Mouse (Mus musculus) hindbrain, postnatal 0 days (tissue): ENCODE measurements at regions not wholly inside any gene's neighbourhood (a gene's known extent, or its start where the extent isn't known, plus 50 kb on each side); places are given as distances from the start of the nearest gene placed in this dataset.

Source experiments
- ATAC-seq: fragments of 200-750 bp; cut with Nextera tagmentation; 2 replicates; pipeline ENCODE4 v1.8.0; 2017; ENCODE audit warnings: mild to moderate bottlenecking, moderate TSS enrichment, moderate library complexity
- DNase-seq: peaks from one replicate; pipeline ENCODE4 v3.0.0-alpha.2; 2015; ENCODE audit warnings: low spot score
- H3K27ac ChIP-seq: fragments of 300-500 bp; sonication (generic); 2 replicates; pipeline ENCODE4 v1.5.1; 2014; ENCODE audit warnings: mild to moderate bottlenecking
- H3K27me3 ChIP-seq: fragments of 300-500 bp; sonication (generic); 2 replicates; pipeline ENCODE4 v1.6.1; 2014; ENCODE audit warnings: low read length, mixed read lengths; ENCODE audit not compliant: insufficient read depth
- H3K36me3 ChIP-seq: fragments of 300-500 bp; sonication (generic); 2 replicates; pipeline ENCODE4 v1.6.1; 2014; ENCODE audit warnings: low read length, mixed read lengths; ENCODE audit not compliant: insufficient read depth
- H3K4me1 ChIP-seq: fragments of 300-500 bp; sonication (generic); 2 replicates; pipeline ENCODE4 v1.6.1; 2014; ENCODE audit warnings: antibody characterized with exemption, low read length, mixed read lengths; ENCODE audit not compliant: insufficient read depth
- H3K4me2 ChIP-seq: fragments of 300-500 bp; sonication (generic); 2 replicates; pipeline ENCODE4 v1.6.1; 2014; ENCODE audit warnings: low read depth, mild to moderate bottlenecking, low read length, moderate library complexity, mixed read lengths
- H3K4me3 ChIP-seq: fragments of 300-500 bp; sonication (generic); 2 replicates; pipeline ENCODE4 v1.5.1; 2014; ENCODE audit warnings: low read length
- H3K9ac ChIP-seq: fragments of 300-500 bp; sonication (generic); replicated peaks from 2 replicates; pipeline ENCODE4 v1.6.1; 2014; ENCODE audit warnings: mild to moderate bottlenecking, low read length, moderate library complexity, mixed read lengths
- H3K9me3 ChIP-seq: fragments of 300-500 bp; sonication (generic); 2 replicates; pipeline ENCODE4 v1.6.1; 2016; ENCODE audit warnings: low read length, mixed read lengths
- CTCF ChIP-seq: IDR thresholded peaks from 2 replicates; pipeline ENCODE4 v1.5.1; 2016; ENCODE audit warnings: antibody characterized with exemption, control low read depth, low read depth
- WGBS: fragments of 180-500 bp; shearing (Covaris S2); extraction: QIAGEN DNeasy Blood & Tissue Kit; methylation state at CpG from one replicate; pipeline ENCODE4 v1.1.7; 2014; 5-methylcytosine and 5-hydroxymethylcytosine counted together

- Histone ChIP-seq H3K4me3 (no peak overlapping the region), H3K4me1 (no peaks in the 10 kb centered on the region), H3K4me2 (no peak overlapping the region), H3K27ac (no peak overlapping the region), H3K27me3 (no peaks in the 10 kb centered on the region), H3K36me3 (no peaks in the 10 kb centered on the region), H3K9ac (no peak overlapping the region), H3K9me3 (no peaks in the 10 kb centered on the region)
- DNase-seq (no peak), ATAC-seq (no peak)
- WGBS = 67% methylated on average over 1 of the region's 1 CpGs
- no peak for TF ChIP-seq CTCF
Measured at GRCm38 (mm10) chr13:35233636-35234035, 206.7 kb upstream of the Eci2 start.

- no peak for TF ChIP-seq CTCF
- H3K4me1 ChIP-seq = no peaks in the 10 kb centered on the region
- no peak overlapping the region for H3K9ac ChIP-seq
- no peaks in the 10 kb centered on the region for H3K9me3 ChIP-seq
- no peaks in the 10 kb centered on the region for H3K36me3 ChIP-seq
- H3K4me2 ChIP-seq = no peak overlapping the region
- no peaks in the 10 kb centered on the region for H3K27me3 ChIP-seq
- WGBS = 49% methylated on average over 2 of the region's 2 CpGs
- no peak for ATAC-seq
- peak; percentile 35 for DNase-seq
- no peak overlapping the region for H3K4me3 ChIP-seq
- H3K27ac ChIP-seq = no peak overlapping the region
Measured at GRCm38 (mm10) chr13:35241443-35241842, 214.5 kb upstream of the Eci2 start.

GRCm38 (mm10) chr13:35243946-35244345 lies 217.1 kb upstream of the Eci2 start:
- H3K27ac ChIP-seq = no peak overlapping the region
- DNase-seq = peak; percentile 33
- no peak overlapping the region for H3K4me2 ChIP-seq
- H3K4me1 ChIP-seq = no peaks in the 10 kb centered on the region
- no peak overlapping the region for H3K4me3 ChIP-seq
- no peak for ATAC-seq
- no peaks in the 10 kb centered on the region for H3K9me3 ChIP-seq
- no peaks in the 10 kb centered on the region for H3K36me3 ChIP-seq
- no peaks in the 10 kb centered on the region for H3K27me3 ChIP-seq
- no peak overlapping the region for H3K9ac ChIP-seq
- TF ChIP-seq CTCF = no peak

GRCm38 (mm10) chr13:35257386-35257785 lies 230.5 kb upstream of the Eci2 start:
- no peaks in the 10 kb centered on the region for H3K9me3 ChIP-seq
- TF ChIP-seq CTCF = no peak
- WGBS = 64% methylated on average over 2 of the region's 2 CpGs
- H3K4me2 ChIP-seq = no peak overlapping the region
- no peak overlapping the region for H3K4me3 ChIP-seq
- no peaks in the 10 kb centered on the region for H3K27me3 ChIP-seq
- H3K27ac ChIP-seq = no peak overlapping the region
- no peak overlapping the region for H3K9ac ChIP-seq
- DNase-seq (peak; percentile 8), ATAC-seq (no peak)
- H3K36me3 ChIP-seq = no peaks in the 10 kb centered on the region
- no peaks in the 10 kb centered on the region for H3K4me1 ChIP-seq

GRCm38 (mm10) chr13:35258720-35259119 lies 231.8 kb upstream of the Eci2 start:
- Histone ChIP-seq H3K27ac (no peak overlapping the region), H3K36me3 (no peaks in the 10 kb centered on the region), H3K27me3 (no peaks in the 10 kb centered on the region), H3K4me1 (no peaks in the 10 kb centered on the region), H3K4me3 (no peak overlapping the region), H3K9me3 (no peaks in the 10 kb centered on the region), H3K4me2 (no peak overlapping the region), H3K9ac (no peak overlapping the region)
- DNase-seq (no peak), ATAC-seq (no peak)
- 93% methylated on average over 1 of the region's 1 CpGs for WGBS
- TF ChIP-seq CTCF = no peak

GRCm38 (mm10) chr13:35283959-35284358 lies 257.1 kb upstream of the Eci2 start:
- peak; percentile 1 for DNase-seq
- Histone ChIP-seq H3K36me3 (no peaks in the 10 kb centered on the region), H3K9me3 (no peaks in the 10 kb centered on the region), H3K4me1 (no peaks in the 10 kb centered on the region), H3K9ac (no peak overlapping the region), H3K4me2 (no peak overlapping the region), H3K27ac (no peak overlapping the region), H3K4me3 (no peak overlapping the region), H3K27me3 (no peaks in the 10 kb centered on the region)
- WGBS = 81% methylated on average over 1 of the region's 1 CpGs
- no peak for TF ChIP-seq CTCF
- no peak for ATAC-seq

GRCm38 (mm10) chr13:35302088-35302487 lies 275.2 kb upstream of the Eci2 start:
- H3K4me3 ChIP-seq = no peak overlapping the region
- no peak for TF ChIP-seq CTCF
- no peak overlapping the region for H3K27ac ChIP-seq
- WGBS = 84% methylated on average over 1 of the region's 1 CpGs
- no peak overlapping the region for H3K9ac ChIP-seq
- no peak overlapping the region for H3K4me2 ChIP-seq
- H3K36me3 ChIP-seq = no peaks in the 10 kb centered on the region
- ATAC-seq = no peak
- H3K4me1 ChIP-seq = no peaks in the 10 kb centered on the region
- DNase-seq = no peak
- H3K27me3 ChIP-seq = no peaks in the 10 kb centered on the region
- no peaks in the 10 kb centered on the region for H3K9me3 ChIP-seq
